Mouse (Mus musculus) mammary gland, adult 2 months (tissue): ENCODE results near the gene Hsph1. TPM values are rescaled to one million over a fixed set of nuclear protein-coding genes. Genes with fewer than 3 reads are reported as not detected.

ENCODE experiments used
- polyA plus RNA-seq: library from polyadenylated mRNA; depleted of rRNA; stranded (reverse); fragments of >200 nt; gene quantifications from 2 replicates; pipeline ENCODE4 v1.2.3, GENCODE M21; 2012; ENCODE audit warnings: low replicate concordance; rRNA removed

The Hsph1 gene
- 9.2 and 11.7 TPM in 2 replicates for polyA plus RNA-seq

DNA sequence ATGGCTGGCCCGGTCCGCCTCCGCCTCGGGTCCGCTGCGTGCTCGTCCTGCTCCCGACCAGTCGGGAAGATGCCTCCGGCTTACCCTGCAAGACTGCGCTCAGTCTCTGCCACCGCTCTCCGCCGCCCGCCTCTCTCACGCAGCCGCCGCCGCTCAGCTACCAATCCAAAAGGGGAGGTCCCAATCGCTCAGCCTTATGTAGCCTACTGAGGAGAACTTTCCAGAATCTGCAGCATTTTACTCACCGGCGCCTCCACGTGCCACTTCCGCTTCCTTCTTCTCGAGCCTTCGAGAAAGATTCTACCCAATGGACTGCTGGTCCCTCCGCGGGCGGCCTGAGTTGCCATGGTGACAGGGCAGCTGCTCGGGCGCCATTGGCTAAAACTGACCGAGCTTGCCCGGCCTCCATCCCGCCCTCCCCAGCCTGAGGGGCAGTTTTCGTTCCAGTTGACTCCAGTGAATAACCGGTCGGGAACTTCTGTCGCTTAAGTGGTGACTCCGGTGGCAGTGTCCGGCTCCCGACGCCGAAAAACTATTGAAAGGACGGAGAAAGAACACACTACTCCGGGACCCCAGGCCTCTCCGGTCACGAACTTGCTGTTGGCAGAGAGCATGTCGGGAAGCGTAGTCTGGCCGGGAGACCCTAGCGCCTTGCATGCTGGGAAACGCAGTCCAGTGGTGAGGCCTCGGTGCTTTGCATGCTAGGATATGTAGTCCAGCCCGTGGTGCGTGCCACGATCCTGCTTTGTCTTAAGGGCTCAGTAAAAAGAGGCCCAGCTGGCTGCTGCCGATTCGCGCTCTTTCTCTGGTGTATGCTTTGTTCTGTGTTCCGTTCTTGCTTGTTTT, at the start of gene Hsph1:
TSS of gene Hsph1 (minus strand) at position 302 of the 846 bp plus-strand sequence.

DNA sequence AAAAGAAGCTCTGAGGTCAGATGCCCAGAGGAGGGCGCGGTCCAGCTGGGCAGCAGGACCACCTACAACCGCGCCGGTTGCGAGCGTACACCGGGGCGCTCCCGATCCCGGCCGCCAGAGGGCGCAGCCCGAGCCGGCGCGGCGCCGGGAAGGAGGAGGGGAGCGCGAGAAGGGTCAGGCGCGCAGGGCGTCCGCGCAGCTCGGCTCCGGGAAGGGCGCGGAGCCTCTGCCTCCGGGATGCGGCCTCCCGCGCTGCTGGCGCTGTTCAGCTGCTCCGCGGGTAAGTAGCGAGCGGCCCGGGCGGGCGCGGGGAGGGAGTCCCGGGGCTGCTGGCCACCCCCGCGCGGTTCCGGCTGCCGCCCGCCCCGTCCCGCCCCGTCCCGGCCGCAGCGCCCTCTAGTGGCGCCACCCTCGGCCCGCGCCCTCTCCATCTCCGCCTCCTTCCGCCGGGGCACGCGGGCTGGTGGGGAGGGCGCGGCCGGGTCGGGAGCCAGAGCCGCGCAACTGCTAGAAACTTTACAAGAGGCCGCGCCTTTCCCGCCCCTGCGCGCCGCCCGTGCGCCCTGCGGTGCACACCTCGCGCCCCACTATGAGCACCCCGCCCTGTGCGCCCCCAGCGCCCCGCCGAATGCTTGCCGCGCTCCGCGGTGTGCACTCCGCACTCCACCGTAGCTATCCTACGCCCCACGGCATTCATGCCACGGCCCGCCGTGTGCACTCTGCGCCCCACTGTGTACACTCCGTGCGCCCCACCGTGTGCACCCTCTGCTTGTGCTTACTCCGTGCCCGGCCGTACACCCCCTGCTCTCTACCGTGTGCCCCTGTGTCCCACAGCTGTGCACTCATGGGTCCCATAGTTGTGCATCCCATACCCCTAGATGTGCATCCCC, 42.2 kb upstream of the Hsph1 start, which contains the start of gene B3glct:
TSS of gene B3glct (plus strand) at position 131 of the 890 bp plus-strand sequence.

Other genes starting within 250 kb of the Hsph1 start
- 20.3 and 24.1 TPM in 2 replicates for gene Medag, start 224.6 kb downstream of the Hsph1 start, polyA plus RNA-seq
- gene Tex26, start 196.7 kb downstream of the Hsph1 start, polyA plus RNA-seq, result not detected in 2 replicates
- 0.24 and 0.25 TPM in 2 replicates for gene Wdr95, start 107.7 kb downstream of the Hsph1 start, polyA plus RNA-seq
- gene B3glct, start 41.9 kb upstream of the Hsph1 start, polyA plus RNA-seq, result 8.1 and 10.9 TPM in 2 replicates